Mouse (Mus musculus): Measurements from ENCODE around the gene Gm21738. TPM values are rescaled to one million over a fixed set of nuclear protein-coding genes. Genes with fewer than 3 reads are reported as not detected.
"Not testable (repeated sequence)": the region's sequence is repeated elsewhere in the genome, so short reads cannot be mapped to it uniquely, and the experiment has no call there.

Gene Gm21738
- 0.26 TPM in 1 of 2 replicates, not detected in the other for polyA plus RNA-seq (2015; fragmentation: Nextera tagmentation; extraction: Ambion mirVana)

DNA sequence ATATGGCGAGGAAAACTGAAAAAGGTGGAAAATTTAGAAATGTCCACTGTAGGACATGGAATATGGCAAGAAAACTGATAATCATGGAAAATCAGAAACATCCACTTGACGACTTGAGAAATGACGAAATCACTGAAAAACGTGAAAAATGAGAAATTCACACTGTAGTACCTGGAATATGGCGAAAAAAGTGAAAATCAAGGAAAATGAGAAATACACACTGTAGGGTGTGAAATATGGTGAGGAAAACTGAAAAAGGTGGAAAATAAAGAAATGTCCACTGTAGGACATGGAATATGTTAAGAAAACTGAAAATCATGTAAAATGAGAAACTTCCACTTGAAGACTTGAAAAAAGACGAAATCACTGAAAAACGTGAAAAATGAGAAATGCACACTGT lies at the start of gene Gm21738:
TSS of gene Gm21738 (minus strand) at position 101 of the 400 bp plus-strand sequence.
- not testable (repeated sequence) for H3K4me1 ChIP-seq (replicated peaks)
- 79% methylated on average over 7 of the region's 7 CpGs for WGBS

GRCm38 (mm10) chr14:19383741-19384140 lies 35.0 kb downstream of the Gm21738 start:
- H3K9ac ChIP-seq; H3K4me1 ChIP-seq (replicated peaks); ATAC-seq (ENCODE audit: low FRiP score, low read depth); H3K4me3 ChIP-seq; H3K27ac ChIP-seq (replicated peaks); H3K4me2 ChIP-seq; H3K27me3 ChIP-seq; H3K36me3 ChIP-seq: not testable (repeated sequence)
- 84% methylated on average over 7 of the region's 7 CpGs for WGBS
- peaks cover 12% of the 10 kb centered on the region; the same call in 1 of the 2 replicates for H3K9me3 ChIP-seq

More for the DNA sequence above, at the start of gene Gm21738:
- H3K9me3 ChIP-seq; H3K27ac ChIP-seq (replicated peaks); H3K4me2 ChIP-seq; H3K27me3 ChIP-seq; ATAC-seq (ENCODE audit: low FRiP score, low read depth); H3K9ac ChIP-seq; H3K4me3 ChIP-seq; H3K36me3 ChIP-seq: not testable (repeated sequence)

Other genes with a start within 250 kb of the Gm21738 start
- 0.45 and 0.60 TPM in 2 replicates for gene Gm2244, start 131.0 kb upstream of the Gm21738 start, polyA plus RNA-seq (2015; fragmentation: Nextera tagmentation; extraction: Ambion mirVana)
- 5.3 and 5.7 TPM in 2 replicates for gene Gm2237, start 166.2 kb upstream of the Gm21738 start, polyA plus RNA-seq (2015; fragmentation: Nextera tagmentation; extraction: Ambion mirVana)
- not detected in 2 replicates for gene Gm5458, start 183.7 kb upstream of the Gm21738 start, polyA plus RNA-seq (2015; fragmentation: Nextera tagmentation; extraction: Ambion mirVana)

Measured in hindbrain, embryonic 15.5 days (tissue).